Mouse (Mus musculus) CH12F3 (cell line): ENCODE measurements around the gene Tmem8b.

Experiments
- in situ Hi-C: fragments of 300-500 bp; cut with MboI; formaldehyde crosslinking; loops from 2 replicates; pipeline ENCODE4 v1.14.3; 2020; ENCODE audit warnings: low sequenced_read_pairs

Tmem8b gene

GRCm38 (mm10) chr4:43713652-43714219 lies 45.0 kb downstream of the Tmem8b start:
- in situ Hi-C loops, result no loop called here

- in situ Hi-C loops, result no loop called here
Observed at GRCm38 (mm10) chr4:43720491-43721228, 51.9 kb downstream of the Tmem8b start.

GRCm38 (mm10) chr4:43722191-43722590 lies 53.4 kb downstream of the Tmem8b start:
- in situ Hi-C loops, result no loop called here

- in situ Hi-C loops, result loop anchor here (25.0 kb wide), 2 partner anchors 138 to 263 kb away; partner anchors contain the start of genes Ccin and Olfr155
Observed at GRCm38 (mm10) chr4:43724764-43725163, 56.0 kb downstream of the Tmem8b start.

- in situ Hi-C loops, result loop anchor here (25.0 kb wide), 2 partner anchors 136 to 261 kb away; partner anchors contain the start of genes Ccin and Olfr155
Observed at GRCm38 (mm10) chr4:43726228-43726993, 57.6 kb downstream of the Tmem8b start.

- in situ Hi-C loops, result loop anchor here (25.0 kb wide), 2 partner anchors 135 to 260 kb away; partner anchors contain the start of genes Ccin and Olfr155
Observed at GRCm38 (mm10) chr4:43726995-43727394, 58.2 kb downstream of the Tmem8b start, which contains the start of gene Hrct1. Hrct1 (plus strand) TSS chr4:43727188.

GRCm38 (mm10) chr4:43727718-43728575 lies 59.2 kb downstream of the Tmem8b start:
- in situ Hi-C loops, result loop anchor here (25.0 kb wide), 2 partner anchors 134 to 259 kb away; partner anchors contain the start of genes Ccin and Olfr155

- in situ Hi-C loops, result loop anchor here (25.0 kb wide), 2 partner anchors 134 to 259 kb away; partner anchors contain the start of genes Ccin and Olfr155
Observed at GRCm38 (mm10) chr4:43728576-43728954, 59.8 kb downstream of the Tmem8b start.

GRCm38 (mm10) chr4:43729126-43729525 lies 60.4 kb downstream of the Tmem8b start:
- in situ Hi-C loops, result loop anchor here (25.0 kb wide), 2 partner anchors 133 to 258 kb away; partner anchors contain the start of genes Ccin and Olfr155

GRCm38 (mm10) chr4:43729794-43730550 lies 61.2 kb downstream of the Tmem8b start, which contains the start of gene Spaar:
Spaar (plus strand) TSS chr4:43730034.
- in situ Hi-C loops, result loop anchor here (25.0 kb wide), 2 partner anchors 132 to 257 kb away; partner anchors contain the start of genes Ccin and Olfr155

GRCm38 (mm10) chr4:43730750-43731297 lies 62.1 kb downstream of the Tmem8b start:
- in situ Hi-C loops, result loop anchor here (25.0 kb wide), 2 partner anchors 131 to 256 kb away; partner anchors contain the start of genes Ccin and Olfr155

GRCm38 (mm10) chr4:43732171-43732570 lies 63.4 kb downstream of the Tmem8b start:
- in situ Hi-C loops, result loop anchor here (25.0 kb wide), 2 partner anchors 130 to 255 kb away; partner anchors contain the start of genes Ccin and Olfr155

- in situ Hi-C loops, result loop anchor here (25.0 kb wide), 2 partner anchors 129 to 254 kb away; partner anchors contain the start of genes Ccin and Olfr155
Observed at GRCm38 (mm10) chr4:43733186-43733585, 64.4 kb downstream of the Tmem8b start.

- in situ Hi-C loops, result loop anchor here (25.0 kb wide), 2 partner anchors 125 to 250 kb away; partner anchors contain the start of genes Ccin and Olfr155
Observed at GRCm38 (mm10) chr4:43737144-43737543, 68.4 kb downstream of the Tmem8b start.

- in situ Hi-C loops, result loop anchor here (25.0 kb wide), 2 partner anchors 123 to 248 kb away; partner anchors contain the start of genes Ccin and Olfr155
Observed at GRCm38 (mm10) chr4:43738989-43739674, 70.4 kb downstream of the Tmem8b start.

- in situ Hi-C loops, result loop anchor here (25.0 kb wide), 2 partner anchors 121 to 246 kb away; partner anchors contain the start of genes Ccin and Olfr155
Observed at GRCm38 (mm10) chr4:43741526-43741925, 72.8 kb downstream of the Tmem8b start.
